Mouse (Mus musculus) ovary, postnatal 14 days (tissue): ENCODE data around the gene Acot2.
"Not testable (repeated sequence)": the region's sequence is repeated elsewhere in the genome, so short reads cannot be mapped to it uniquely, and the experiment has no call there.

ENCODE experiments used
- DNase-seq: peaks from one replicate; pipeline ENCODE4 v3.0.0; 2022; ENCODE audit warnings: low spot score

The Acot2 gene

DNA sequence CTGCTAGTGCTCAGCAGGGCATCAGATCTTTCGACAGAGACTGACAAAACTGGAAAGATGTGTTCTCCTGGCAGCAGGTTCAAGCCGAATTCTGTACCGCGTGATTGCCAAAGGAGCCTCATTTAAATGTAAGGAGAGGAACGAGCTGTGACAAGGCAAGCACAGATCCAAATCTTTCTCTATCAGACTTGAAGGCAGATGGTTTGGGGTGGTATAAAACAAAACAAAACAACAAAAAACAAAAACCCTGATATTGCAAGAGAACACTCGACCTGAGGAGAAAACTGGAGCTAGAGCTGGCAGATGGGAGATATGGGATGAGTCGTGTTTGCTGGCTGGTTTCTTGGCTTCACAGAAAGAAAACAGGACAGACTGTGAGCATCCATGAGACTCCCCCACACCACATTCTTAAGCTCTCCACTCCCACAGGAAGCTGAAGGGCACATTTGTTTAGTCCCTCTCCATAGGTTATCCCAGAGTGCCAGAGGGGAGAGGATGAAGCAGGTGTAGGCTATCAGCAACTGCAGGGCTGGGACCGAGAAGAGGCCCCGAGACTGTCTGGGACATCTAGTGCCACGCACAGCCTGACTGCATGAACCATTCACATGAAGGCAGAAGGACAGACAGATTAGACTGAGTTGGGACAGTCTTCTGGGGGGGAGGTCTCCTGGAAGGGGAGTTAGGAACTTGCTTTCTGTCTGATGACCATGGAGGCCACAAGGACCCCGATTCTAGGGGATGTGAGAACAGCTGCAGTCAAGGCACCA is 10.9 kb downstream of the Acot2 start:
- DNase-seq, result no peak

GRCm38 (mm10) chr12:83999237-83999636 is 11.6 kb downstream of the Acot2 start:
- peak; percentile 31 for DNase-seq

DNA sequence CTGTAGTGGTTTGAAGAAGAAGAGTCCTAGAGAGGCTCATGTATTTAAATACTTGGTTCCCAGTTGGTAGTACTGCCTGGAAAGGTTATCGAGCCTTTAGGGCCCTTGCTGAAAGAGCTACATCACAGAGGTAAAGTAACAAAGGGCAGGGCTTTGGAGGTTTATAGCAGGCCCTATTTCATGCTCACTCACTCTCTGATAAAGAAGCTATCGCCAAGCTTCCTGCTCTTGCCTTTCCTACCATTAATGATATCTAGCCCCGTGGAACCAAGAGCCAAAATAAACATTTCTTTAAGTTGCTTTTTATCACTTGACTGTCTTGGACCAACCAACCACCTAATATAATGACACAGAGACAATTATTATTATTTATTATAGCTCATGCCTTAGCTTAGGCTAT is 12.8 kb downstream of the Acot2 start:
- no peak for DNase-seq

DNA sequence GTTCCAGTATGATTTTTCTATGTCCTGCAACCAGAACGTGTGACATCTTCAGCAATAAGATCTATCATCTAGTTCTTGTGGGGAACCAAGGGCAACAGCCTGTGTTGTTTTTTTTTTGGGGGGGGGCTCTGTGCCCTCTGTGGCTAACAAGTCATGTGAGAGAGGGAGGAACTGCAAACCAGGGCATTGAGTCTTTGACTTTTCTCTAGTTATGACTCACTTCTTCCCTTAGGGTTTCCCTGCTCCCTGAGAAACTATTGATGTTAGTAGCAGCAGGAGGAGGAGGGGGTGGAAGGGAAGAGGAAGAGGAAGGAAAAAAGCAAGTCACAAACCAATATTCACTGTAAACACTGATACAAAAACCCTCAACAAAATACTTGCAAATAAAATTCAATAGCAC is 16.2 kb downstream of the Acot2 start:
- DNase-seq, result no peak

- no peak for DNase-seq
Measured at GRCm38 (mm10) chr12:84008251-84008650, 20.6 kb downstream of the Acot2 start.

DNA sequence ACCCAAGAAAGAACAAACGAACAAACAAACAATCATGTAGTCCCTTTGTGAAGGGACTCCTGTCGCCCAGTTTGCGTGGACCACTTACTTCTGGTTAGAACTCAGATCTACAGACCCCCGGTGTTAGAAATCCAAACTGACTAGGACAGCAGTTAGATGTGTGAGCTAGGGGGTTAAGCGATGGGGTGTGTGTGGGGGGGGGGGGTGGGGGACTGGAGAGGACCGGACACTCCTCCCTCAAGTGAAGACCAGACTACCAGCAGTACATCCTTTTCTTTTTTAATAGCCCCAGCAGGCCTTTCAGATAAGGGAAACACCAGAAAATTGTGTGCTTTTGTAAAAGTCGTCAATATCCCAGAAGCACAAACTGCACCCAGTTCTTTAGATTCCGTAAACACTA is 21.1 kb downstream of the Acot2 start:
- no peak for DNase-seq

DNA sequence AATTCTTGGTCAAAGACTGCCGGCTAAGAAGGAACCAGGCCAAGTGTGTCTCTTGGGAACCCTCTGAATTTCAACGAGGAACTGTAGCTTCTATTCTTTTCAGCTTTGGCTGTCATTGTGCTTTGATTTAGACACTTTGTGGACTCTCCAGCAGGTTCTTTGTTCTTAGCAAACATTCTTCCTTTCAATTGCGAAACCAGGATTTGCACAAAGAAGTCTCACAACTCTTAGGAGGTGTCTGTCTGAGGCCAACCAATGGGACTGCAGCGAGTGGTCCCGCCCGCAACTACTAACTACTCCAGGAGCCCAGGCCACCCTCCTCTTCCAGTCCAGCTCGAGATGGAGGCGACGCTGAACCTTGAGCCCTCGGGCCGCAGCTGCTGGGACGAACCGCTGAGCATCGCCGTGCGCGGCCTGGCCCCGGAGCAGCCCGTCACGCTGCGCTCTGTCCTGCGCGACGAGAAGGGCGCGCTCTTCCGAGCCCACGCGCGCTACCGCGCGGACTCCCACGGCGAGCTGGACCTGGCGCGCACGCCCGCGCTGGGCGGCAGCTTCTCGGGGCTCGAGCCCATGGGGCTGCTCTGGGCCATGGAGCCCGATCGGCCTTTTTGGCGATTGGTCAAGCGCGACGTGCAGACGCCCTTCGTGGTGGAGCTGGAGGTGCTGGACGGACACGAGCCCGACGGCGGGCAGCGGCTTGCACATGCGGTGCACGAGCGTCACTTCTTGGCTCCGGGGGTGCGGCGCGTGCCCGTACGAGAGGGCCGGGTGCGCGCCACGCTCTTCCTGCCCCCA is 21.7 kb downstream of the Acot2 start, which contains the start of gene Acot1:
TSS of gene Acot1 (plus strand) at position 320 of the 795 bp plus-strand sequence.
- DNase-seq, result peak; percentile 61

DNA sequence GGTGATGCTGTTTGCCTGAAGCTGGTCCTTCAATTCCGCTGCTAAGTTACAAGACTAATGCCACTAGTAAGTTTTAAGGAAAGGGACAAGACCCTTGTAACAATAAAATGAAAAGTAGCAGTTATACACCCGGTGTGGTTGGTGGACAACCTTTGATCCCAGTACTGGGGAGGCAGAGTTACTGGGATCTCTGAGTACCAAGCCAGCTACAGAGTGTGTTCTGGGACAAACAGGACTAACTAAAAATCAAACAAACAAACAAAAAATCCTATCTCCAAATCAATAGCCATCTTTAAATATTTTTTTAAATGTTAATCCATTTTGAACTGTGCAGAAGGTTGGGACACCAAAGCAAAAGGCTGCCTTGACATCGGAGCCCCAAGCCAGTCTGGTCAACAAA is 22.5 kb downstream of the Acot2 start:
- DNase-seq, result no peak

DNA sequence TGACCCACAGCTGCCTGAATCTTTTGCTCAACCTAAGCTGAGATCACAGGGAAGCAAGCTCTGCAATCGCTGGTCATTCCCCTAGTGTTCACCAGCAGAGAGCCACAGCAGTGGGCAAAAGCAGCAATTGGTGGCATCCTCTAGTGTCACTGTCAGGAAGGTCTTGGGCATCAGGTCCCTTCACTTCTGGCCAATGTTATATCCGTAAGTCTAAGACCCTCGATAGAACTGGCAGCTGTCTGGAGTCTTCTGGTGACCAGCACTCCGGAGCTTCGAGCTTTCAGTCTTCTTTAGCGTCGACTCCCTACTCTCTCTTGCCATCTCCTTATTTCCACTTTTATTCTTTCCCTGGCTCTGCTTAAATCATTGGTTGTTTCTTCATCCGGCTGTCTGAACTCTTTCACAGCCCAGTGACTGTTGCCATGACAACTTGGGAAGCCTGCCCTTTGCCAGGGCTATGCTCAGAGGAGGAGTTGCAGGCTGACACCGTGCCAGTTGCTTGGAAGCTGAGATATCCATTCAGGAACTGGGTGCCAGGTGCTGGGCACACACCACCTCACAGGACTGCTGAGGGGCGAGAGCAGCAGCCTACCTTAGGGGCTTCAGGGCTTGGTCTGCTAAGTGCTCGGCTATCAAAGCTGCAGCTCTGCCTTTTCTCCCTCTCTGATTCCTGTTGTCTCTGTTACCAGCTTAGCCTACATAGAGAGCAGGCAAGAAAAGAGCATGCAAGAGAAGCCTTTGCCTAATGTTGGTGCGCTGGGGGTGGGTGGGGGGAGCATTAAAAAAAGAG is 23.8 kb downstream of the Acot2 start:
- DNase-seq, result peak; percentile 66

DNA sequence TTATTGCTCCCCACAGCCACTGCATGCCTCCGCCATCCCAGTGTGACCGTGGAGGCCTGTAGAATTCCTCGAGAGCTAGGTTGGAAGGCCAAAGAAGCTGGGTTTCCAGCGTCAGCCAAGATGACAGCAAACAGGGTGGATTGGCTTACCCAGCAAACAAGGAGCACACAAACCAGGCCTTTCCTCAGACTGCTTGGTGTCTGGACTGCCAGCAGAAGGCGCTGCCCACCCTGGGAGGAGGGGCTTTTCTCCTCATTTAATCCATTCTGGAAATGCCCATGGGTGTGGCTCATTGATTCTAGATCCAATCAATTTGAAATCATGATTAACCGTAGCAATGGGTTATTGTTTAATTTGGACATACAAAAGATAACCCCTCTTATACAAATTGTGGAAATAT is 25.5 kb downstream of the Acot2 start:
- no peak for DNase-seq

DNA sequence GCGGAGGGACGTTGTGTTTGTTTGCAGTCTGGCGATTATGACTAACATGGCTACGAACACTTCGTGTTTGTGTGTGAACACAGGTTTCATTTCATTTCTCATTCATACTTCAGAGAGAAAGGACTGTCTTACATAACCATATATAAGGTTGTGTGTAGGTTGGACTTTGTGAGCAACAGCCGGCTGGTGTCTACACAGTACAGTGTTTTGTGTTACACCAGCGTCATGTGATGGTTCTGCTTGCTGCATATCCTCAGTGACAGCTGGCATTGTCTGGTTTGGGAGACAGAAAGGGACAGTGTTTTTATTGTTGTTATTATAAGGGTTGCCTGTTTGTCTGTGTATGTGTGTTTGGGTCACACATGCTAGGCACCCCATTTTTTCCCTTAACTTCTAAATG is 26.0 kb downstream of the Acot2 start:
- no peak for DNase-seq

DNA sequence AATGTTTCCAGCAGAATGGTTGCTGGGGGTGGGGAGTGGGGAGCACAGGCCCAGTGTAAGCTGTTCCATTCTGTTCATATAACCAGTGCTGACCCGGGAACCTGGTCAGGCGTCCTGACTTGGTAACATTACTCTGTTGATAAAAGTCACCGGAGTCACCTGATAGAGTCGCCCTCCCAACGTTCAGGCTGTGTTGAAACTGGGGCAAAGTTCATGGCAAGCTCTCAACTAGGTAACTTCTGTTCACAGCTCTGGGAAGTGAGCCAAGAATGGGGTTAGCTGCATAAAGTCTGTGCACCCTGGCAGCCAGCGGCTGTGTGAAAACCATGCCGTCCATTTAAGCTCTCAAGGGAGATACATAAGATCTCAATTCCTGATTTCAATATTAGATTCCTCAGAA is 32.9 kb downstream of the Acot2 start:
- DNase-seq, result peak; percentile 45

DNA sequence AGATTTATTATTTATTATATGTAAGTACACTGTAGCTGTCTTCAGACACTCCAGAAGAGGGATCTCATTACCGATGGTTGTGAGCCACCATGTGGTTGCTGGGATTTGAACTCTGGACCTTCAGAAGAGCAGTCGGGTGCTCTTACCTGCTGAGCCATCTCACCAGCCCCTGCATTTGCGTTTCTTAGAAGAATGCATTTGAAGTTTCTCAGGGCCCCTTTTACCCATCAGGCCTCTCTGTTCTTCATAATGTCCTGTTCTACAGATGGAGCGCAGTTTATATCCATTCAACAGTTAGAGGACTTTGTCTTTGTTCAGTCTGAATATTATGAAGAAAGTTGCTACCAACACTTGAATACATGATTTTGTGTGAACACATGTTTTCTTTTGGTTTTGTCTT is 34.6 kb downstream of the Acot2 start:
- not testable (repeated sequence) for DNase-seq

DNA sequence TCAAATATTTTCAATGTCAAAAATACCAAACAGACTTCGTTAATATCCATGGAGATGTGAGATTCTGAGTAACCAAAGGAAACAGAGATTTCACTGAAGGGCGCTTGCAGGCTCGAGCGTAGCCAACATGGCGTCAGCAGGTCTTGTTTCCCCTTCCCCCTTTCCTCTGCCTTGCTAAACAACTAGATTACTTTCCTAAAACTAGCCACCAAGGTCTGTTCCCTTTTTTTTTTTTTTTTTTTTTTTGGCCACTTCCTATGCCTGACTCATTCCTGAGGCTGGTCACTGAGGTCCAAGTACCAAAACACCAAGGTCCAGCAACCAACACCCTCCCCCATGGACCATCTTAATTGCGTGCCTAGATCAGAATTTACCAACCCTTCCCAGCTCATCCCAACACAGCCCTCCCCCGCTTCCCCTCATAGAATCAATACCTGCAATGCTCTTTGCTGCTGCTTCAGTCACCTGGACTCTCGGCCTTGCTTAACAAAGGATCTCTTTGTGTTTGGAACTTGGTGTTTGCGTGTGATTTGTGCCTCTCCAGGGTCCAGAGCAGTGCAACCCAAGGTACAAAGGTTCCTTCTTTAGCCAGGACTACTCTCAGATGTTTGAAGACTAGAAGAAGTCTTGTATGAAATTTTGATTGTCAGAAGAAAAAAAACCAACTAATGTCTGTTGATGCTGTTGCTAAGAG is 35.5 kb downstream of the Acot2 start:
- DNase-seq, result no peak

DNA sequence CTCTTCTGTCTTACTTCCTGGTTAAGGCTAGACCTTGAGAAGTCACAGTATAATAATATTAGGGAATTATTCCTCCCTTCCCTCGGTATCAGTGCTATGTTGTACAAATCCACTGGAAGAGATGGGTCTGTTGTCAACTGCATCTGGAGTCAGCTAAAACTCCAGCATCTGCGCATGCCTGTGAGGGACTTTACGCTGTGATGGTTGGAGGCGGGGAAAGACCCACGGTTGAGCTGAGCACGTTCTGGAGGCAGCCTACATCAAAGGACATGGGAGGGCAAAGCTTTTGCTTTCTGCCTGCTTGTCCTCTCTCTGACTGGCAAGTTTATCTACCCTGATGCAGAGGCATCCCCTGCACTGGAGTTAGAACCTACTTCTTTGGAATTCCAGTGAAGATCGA is 38.2 kb downstream of the Acot2 start:
- DNase-seq, result no peak

DNA sequence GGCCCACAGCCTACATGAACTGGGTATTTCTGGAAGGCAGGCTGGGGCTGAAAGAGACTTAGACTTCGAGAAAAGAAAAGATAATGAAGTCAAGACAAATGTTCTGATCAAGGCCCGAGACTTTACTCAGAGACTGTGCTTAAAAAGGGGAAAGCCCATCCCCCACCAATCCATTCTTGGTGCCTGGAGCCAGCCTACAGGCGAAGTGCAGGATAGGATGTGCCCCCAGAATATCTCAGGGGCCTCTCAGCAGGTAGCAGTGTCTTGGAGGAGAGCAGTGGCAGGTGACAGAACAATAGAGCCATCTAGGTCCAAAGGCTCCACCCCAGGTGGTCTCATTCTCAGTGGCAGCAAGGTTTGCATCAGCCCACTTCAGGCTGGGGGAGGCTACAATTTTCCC is 40.7 kb downstream of the Acot2 start:
- DNase-seq, result not testable (repeated sequence)

DNA sequence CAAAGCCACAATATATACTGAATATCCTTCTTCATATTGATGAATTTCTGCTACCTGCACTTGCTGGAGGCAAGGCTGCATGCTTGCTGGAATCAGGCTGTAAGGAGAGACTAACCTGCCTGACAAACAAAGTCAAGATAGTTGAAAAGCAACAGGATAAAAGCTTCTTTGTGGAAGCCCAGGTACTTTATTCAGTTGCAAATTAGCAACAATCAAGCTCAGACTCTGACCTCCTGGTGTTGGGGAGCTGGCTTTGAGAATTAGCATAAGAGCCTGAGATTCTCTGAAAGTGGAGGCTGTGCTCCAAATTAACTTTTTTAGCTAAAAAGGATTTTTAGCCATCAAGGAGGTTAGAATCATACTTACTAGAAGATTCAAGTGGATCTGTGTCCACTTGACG is 41.4 kb downstream of the Acot2 start:
- DNase-seq, result not testable (repeated sequence)

- DNase-seq, result peak; percentile 76
Measured at GRCm38 (mm10) chr12:84030659-84031332, 43.1 kb downstream of the Acot2 start.

- no peak for DNase-seq
Measured at GRCm38 (mm10) chr12:84032854-84033253, 45.2 kb downstream of the Acot2 start.

- not testable (repeated sequence) for DNase-seq
Measured at GRCm38 (mm10) chr12:84033302-84033701, 45.6 kb downstream of the Acot2 start.

GRCm38 (mm10) chr12:84034108-84034507 is 46.4 kb downstream of the Acot2 start:
- no peak for DNase-seq
